Mouse (Mus musculus) MEL (cell line): ENCODE results near the gene Chst15. TPM values are rescaled to one million over a fixed set of nuclear protein-coding genes. Genes with fewer than 3 reads are reported as not detected.

ENCODE experiments used
- DNase-seq: peaks from one replicate; pipeline ENCODE4 v3.0.0; 2011; ENCODE audit warnings: low read depth, low spot score
- H3K27ac ChIP-seq: 2 replicates; pipeline ENCODE4 v1.5.1; 2012; ENCODE audit warnings: low read depth, mild to moderate bottlenecking, control low read depth, low read length, moderate library complexity; ENCODE audit not compliant: control insufficient read depth
- H3K27me3 ChIP-seq, 2 experiments: fragments of 150-350 bp in 1 of 2; sonication (generic) in 1 of 2; 2 replicates each; pipeline ENCODE4 v1.6.1; 2012; ENCODE audit warnings: low read length in 2 of 2, mild to moderate bottlenecking in 2 of 2, improper control_type of control experiment in 1 of 2, moderate library complexity in 1 of 2; ENCODE audit not compliant: insufficient read depth in 2 of 2, control insufficient read depth in 1 of 2
- H3K36me3 ChIP-seq, 2 experiments: 2 replicates each; pipeline ENCODE4 v1.6.1; 2012 to 2014; ENCODE audit warnings: low read length in 2 of 2, improper control_type of control experiment in 1 of 2, inconsistent platforms in 1 of 2, mild to moderate bottlenecking in 1 of 2; ENCODE audit not compliant: insufficient read depth in 2 of 2, control insufficient read depth in 1 of 2
- H3K4me1 ChIP-seq, 2 experiments: fragments of 150-350 bp in 1 of 2; sonication (generic) in 1 of 2; 2 replicates each; pipeline ENCODE4 v1.6.1; 2012; ENCODE audit warnings: low read length in 2 of 2, improper control_type of control experiment in 1 of 2, mild to moderate bottlenecking in 1 of 2; ENCODE audit not compliant: insufficient read depth in 2 of 2, control insufficient read depth in 1 of 2
- H3K4me3 ChIP-seq, 2 experiments: fragments of 150-350 bp in 1 of 2; sonication (generic) in 1 of 2; 2 replicates each; pipeline ENCODE4 v1.5.1; 2012; ENCODE audit warnings: low read depth in 2 of 2, low read length in 2 of 2, mild to moderate bottlenecking in 2 of 2, moderate library complexity in 2 of 2, control low read depth in 1 of 2, improper control_type of control experiment in 1 of 2; ENCODE audit not compliant: control insufficient read depth in 1 of 2, insufficient read depth in 1 of 2
- H3K79me2 ChIP-seq: 2 replicates; pipeline ENCODE4 v1.6.1; 2012; ENCODE audit warnings: mild to moderate bottlenecking, low read length, moderate library complexity; ENCODE audit not compliant: control insufficient read depth, poor library complexity, insufficient read depth
- H3K9ac ChIP-seq: 2 replicates; pipeline ENCODE4 v1.6.1; 2012; ENCODE audit warnings: low read depth, mild to moderate bottlenecking, control low read depth, low read length, moderate library complexity; ENCODE audit not compliant: control insufficient read depth, poor library complexity, severe bottlenecking
- H3K9me3 ChIP-seq: fragments of 150-350 bp; sonication (generic); replicated peaks from 2 replicates; pipeline ENCODE4 v1.6.1; 2012; ENCODE audit warnings: mild to moderate bottlenecking, low read length, improper control_type of control experiment, moderate library complexity; ENCODE audit not compliant: insufficient read depth
- BHLHE40 ChIP-seq: IDR thresholded peaks from 2 replicates; pipeline ENCODE4 v1.6.1; 2012; ENCODE audit warnings: low read depth, mild to moderate bottlenecking, inconsistent platforms, low read length, improper control_type of control experiment, borderline replicate concordance
- CHD2 ChIP-seq: IDR thresholded peaks from 2 replicates; pipeline ENCODE4 v1.6.1; 2011; ENCODE audit warnings: low read length, improper control_type of control experiment
- ETS1 ChIP-seq: IDR thresholded peaks from 2 replicates; pipeline ENCODE4 v1.6.1; 2012; ENCODE audit warnings: low read depth, mild to moderate bottlenecking, inconsistent platforms, low read length, improper control_type of control experiment, moderate library complexity
- HCFC1 ChIP-seq: IDR thresholded peaks from 2 replicates; pipeline ENCODE4 v1.6.1; 2012; ENCODE audit warnings: low read depth, mild to moderate bottlenecking, inconsistent platforms, low read length, improper control_type of control experiment, moderate library complexity
- JUND ChIP-seq: IDR thresholded peaks from 2 replicates; pipeline ENCODE4 v1.6.1; 2011; ENCODE audit warnings: low read depth, mild to moderate bottlenecking, improper control_type of control experiment, low read length
- KAT2A ChIP-seq: conservative IDR thresholded peaks from 2 replicates; pipeline ENCODE4 v1.6.1; 2012; ENCODE audit warnings: low read depth, low read length, improper control_type of control experiment, inconsistent platforms
- MAZ ChIP-seq: IDR thresholded peaks from 2 replicates; pipeline ENCODE4 v1.6.1; 2012; ENCODE audit warnings: low read depth, mild to moderate bottlenecking, inconsistent platforms, low read length, improper control_type of control experiment
- MXI1 ChIP-seq: IDR thresholded peaks from 2 replicates; pipeline ENCODE4 v1.6.1; 2011; ENCODE audit warnings: mild to moderate bottlenecking, low read depth, low read length, improper control_type of control experiment
- MYB ChIP-seq: IDR thresholded peaks from 2 replicates; pipeline ENCODE4 v1.6.1; 2011; ENCODE audit warnings: mild to moderate bottlenecking, low read depth, low read length, improper control_type of control experiment
- NELFE ChIP-seq: IDR thresholded peaks from 2 replicates; pipeline ENCODE4 v1.6.1; 2011; ENCODE audit warnings: low read depth, low read length, improper control_type of control experiment
- POLR2A ChIP-seq, 2 experiments: IDR thresholded peaks; 2 replicates each; pipeline ENCODE4 v1.6.1; 2011 to 2012; ENCODE audit warnings: low read length in 2 of 2, mild to moderate bottlenecking in 2 of 2, control low read depth in 1 of 2, improper control_type of control experiment in 1 of 2, low read depth in 1 of 2, moderate library complexity in 1 of 2; ENCODE audit not compliant: control insufficient read depth in 1 of 2, insufficient read depth in 1 of 2, poor library complexity in 1 of 2
- POLR2AphosphoS2 ChIP-seq: IDR thresholded peaks from 2 replicates; pipeline ENCODE4 v1.6.1; 2011; ENCODE audit warnings: low read length, improper control_type of control experiment
- POLR2AphosphoS5 ChIP-seq: IDR thresholded peaks from 2 replicates; pipeline ENCODE4 v1.6.1; 2012; ENCODE audit warnings: low read depth, borderline replicate concordance, mild to moderate bottlenecking, inconsistent platforms, low read length, moderate library complexity, mixed read lengths
- SMC3 ChIP-seq: IDR thresholded peaks from 2 replicates; pipeline ENCODE4 v1.6.1; 2011; ENCODE audit warnings: low read depth, low read length, improper control_type of control experiment
- TCF12 ChIP-seq: IDR thresholded peaks from 2 replicates; pipeline ENCODE4 v1.6.1; 2014; ENCODE audit warnings: low read depth, mild to moderate bottlenecking, inconsistent platforms, low read length, improper control_type of control experiment, moderate library complexity
- USF2 ChIP-seq, 2 experiments: IDR thresholded peaks; 2 replicates each; pipeline ENCODE4 v1.6.1; 2011 to 2012; ENCODE audit warnings: improper control_type of control experiment in 2 of 2, low read length in 2 of 2, borderline replicate concordance in 1 of 2, inconsistent platforms in 1 of 2, low read depth in 1 of 2, mild to moderate bottlenecking in 1 of 2; ENCODE audit not compliant: insufficient read depth in 1 of 2
- ZKSCAN1 ChIP-seq: IDR thresholded peaks from 2 replicates; pipeline ENCODE4 v1.6.1; 2012; ENCODE audit warnings: low read depth, mild to moderate bottlenecking, inconsistent platforms, low read length, improper control_type of control experiment, moderate library complexity
- ZMIZ1 ChIP-seq: IDR thresholded peaks from 2 replicates; pipeline ENCODE4 v1.6.1; 2012; ENCODE audit warnings: low read depth, mild to moderate bottlenecking, inconsistent platforms, low read length, improper control_type of control experiment, moderate library complexity
- ZNF384 ChIP-seq: IDR thresholded peaks from 2 replicates; pipeline ENCODE4 v1.6.1; 2012; ENCODE audit warnings: low read depth, mild to moderate bottlenecking, inconsistent platforms, low read length, improper control_type of control experiment
- polyA plus RNA-seq, 2 experiments: library from polyadenylated mRNA; stranded (reverse) in 1 of 2; unstranded in 1 of 2; fragments of >175 nt in 1 of 2; fragments of >200 nt in 1 of 2; gene quantifications; 2 replicates each; pipeline versions ENCODE4 v1.2.1 to v1.2.4; 2012; ENCODE audit warnings: low replicate concordance in 2 of 2, low read depth in 1 of 2; ENCODE audit not compliant: insufficient read length in 2 of 2, insufficient read depth in 1 of 2, missing spikeins in 1 of 2
- total RNA-seq: library from RNA; depleted of rRNA; stranded (reverse); fragments of 300-350 nt; gene quantifications from 2 replicates; pipeline ENCODE4 v1.2.3, GENCODE M21; 2012

Gene Chst15
- total and polyA plus RNA-seq, 3 experiments: 14.9 to 18.1 TPM; not detected in 1

GRCm38 (mm10) chr7:132364506-132364905 lies 47.5 kb upstream of the Chst15 start:
- no peak for DNase-seq
- Histone ChIP-seq H3K4me3 (no peak overlapping the region), H3K27ac (peak overlapping the region; percentile 68; the same call in 1 of the 2 replicates), H3K27me3 (no peaks in the 10 kb centered on the region)
- no peak for TF ChIP-seq ZMIZ1
- TF ChIP-seq NELFE: no peak
- TF ChIP-seq POLR2AphosphoS2: no peak; the same call in 1 of the 2 replicates
- TF ChIP-seq, all 39 proteins: peak for 0
- Histone ChIP-seq H3K79me2 (no peaks in the 10 kb centered on the region), H3K4me1 (peaks cover 21 to 51% of the 10 kb centered on the region in 2 experiments), H3K9me3 (no peaks in the 10 kb centered on the region), H3K36me3 (peaks cover 15 to 50% of the 10 kb centered on the region in 2 experiments), H3K9ac (no peak overlapping the region)

GRCm38 (mm10) chr7:132360336-132360735 lies 43.3 kb upstream of the Chst15 start:
- no peak for DNase-seq
- Histone ChIP-seq H3K27me3 (no peaks in the 10 kb centered on the region), H3K4me1 (peaks cover 3 to 44% of the 10 kb centered on the region in 2 experiments)
- TF ChIP-seq SMC3 (0 out of 2 replicates have a peak, but pooled peaks have one; percentile 6), ZMIZ1 (0 out of 2 replicates have a peak, but pooled peaks have one; percentile 7), MXI1 (no peak)
- TF ChIP-seq, all 39 proteins: peak for 2
- Histone ChIP-seq H3K4me3 (no peak overlapping the region), H3K27ac (no peak overlapping the region), H3K36me3 (peaks cover 15 to 31% of the 10 kb centered on the region in 2 experiments), H3K9ac (no peak overlapping the region), H3K9me3 (no peaks in the 10 kb centered on the region), H3K79me2 (no peaks in the 10 kb centered on the region)

GRCm38 (mm10) chr7:132358709-132359108 lies 41.7 kb upstream of the Chst15 start:
- H3K9ac ChIP-seq: no peak overlapping the region
- peak overlapping the region; percentile 3; the same call in 1 of the 2 replicates for H3K27ac ChIP-seq
- TF ChIP-seq SMC3: peak; percentile 18; the same call in 1 of the 2 replicates
- no peak for TF ChIP-seq ZKSCAN1
- no peak for TF ChIP-seq MAZ
- no peak for TF ChIP-seq JUND
- no peak for TF ChIP-seq NELFE
- TF ChIP-seq MYB: no peak
- no peak for TF ChIP-seq ZNF384
- peak; percentile 19; the same call in 1 of the 2 replicates for TF ChIP-seq POLR2AphosphoS2
- TF ChIP-seq KAT2A: no peak
- TF ChIP-seq TCF12: no peak
- TF ChIP-seq POLR2A (IDR thresholded peaks at IDR 0.05; ENCODE audit: control insufficient read depth in 1 of 2, insufficient read depth in 1 of 2, low read depth in 1 of 2, low read length in 2 of 2, poor library complexity in 1 of 2): no peak
- no peak for TF ChIP-seq USF2 (IDR thresholded peaks at IDR 0.05; ENCODE audit: borderline replicate concordance in 1 of 2, insufficient read depth in 1 of 2, low read depth in 1 of 2, low read length in 2 of 2)
- TF ChIP-seq CHD2: no peak
- TF ChIP-seq BHLHE40: no peak
- TF ChIP-seq ETS1: peak; percentile 47; the same call in 1 of the 2 replicates
- no peak for TF ChIP-seq HCFC1
- TF ChIP-seq POLR2AphosphoS5: no peak
- H3K79me2 ChIP-seq: no peaks in the 10 kb centered on the region
- H3K4me1 ChIP-seq: peaks cover 0 to 35% of the 10 kb centered on the region in 2 experiments; a peak in 2 of 4 replicates
- H3K9me3 ChIP-seq: no peaks in the 10 kb centered on the region
- H3K4me3 ChIP-seq: no peak overlapping the region
- peak; percentile 53 for DNase-seq
- peaks cover 1 to 18% of the 10 kb centered on the region in 2 experiments; a peak in 3 of 4 replicates for H3K36me3 ChIP-seq
- H3K27me3 ChIP-seq: no peaks in the 10 kb centered on the region
